Mouse (Mus musculus): ENCODE measurements around the gene Minar1.

Gene Minar1

DNA sequence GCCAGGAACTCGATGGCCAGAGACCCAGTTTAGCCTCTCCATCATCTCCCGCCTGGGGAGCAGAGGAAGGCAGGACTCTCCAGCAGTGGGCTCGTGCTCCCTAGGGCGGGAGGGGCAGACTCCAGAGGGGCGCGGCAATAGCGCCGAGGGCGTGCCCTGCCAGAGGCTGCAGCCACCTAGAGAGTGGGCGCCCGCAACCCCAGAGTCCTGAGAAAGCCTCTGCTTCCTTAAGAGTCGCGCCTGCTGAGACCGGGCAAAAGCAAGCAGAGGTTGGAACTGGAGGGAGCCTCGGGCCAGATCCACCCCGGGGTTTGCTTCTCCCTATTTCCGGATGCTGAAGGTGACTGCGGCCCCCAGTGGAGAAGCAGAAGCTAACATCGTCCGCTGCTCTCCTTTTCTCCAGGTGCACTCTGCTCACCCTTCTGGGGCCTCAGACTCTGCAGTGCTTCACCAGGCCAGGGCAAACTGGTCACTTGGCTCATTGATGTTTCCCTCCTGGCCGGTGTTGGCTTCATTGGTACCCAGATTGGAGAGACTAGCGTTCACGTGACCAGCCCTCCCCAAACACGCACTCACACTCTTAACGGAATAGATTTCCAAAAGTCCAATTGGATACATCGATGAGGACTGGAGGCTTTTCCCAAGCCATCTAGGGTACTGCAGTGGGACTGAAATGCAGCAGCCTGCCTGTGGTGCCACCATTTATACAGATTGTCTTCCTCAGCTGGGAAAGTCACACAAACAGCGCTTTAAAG, at the start of gene Minar1:
Minar1 (minus strand) TSS at position 120 of the 755 bp plus-strand sequence.
- in situ Hi-C loops (cut with MboI; ENCODE audit: unreplicated experiment in 2 of 2) = no loop called here

DNA sequence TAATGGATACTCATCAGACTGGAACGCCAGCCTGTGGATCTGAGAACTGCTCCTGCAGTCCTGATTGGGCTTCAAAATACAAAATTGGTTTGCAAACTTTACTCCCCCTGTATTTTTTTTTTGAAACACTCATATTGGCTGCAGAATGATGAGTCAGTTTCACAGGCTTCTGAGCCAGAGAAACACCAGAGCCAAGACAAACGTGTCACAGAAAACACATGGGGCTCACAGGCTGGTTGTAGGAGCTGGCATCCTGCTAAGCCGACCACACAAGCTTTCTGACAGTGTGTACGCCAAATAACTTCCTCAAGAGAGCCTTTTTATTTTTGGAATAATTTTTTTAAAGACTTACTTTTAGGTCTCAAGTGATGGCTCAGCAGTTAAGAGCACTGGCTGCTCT, 47.0 kb upstream of the Minar1 start:
- in situ Hi-C loops (cut with MboI; ENCODE audit: unreplicated experiment in 2 of 2) = loop anchor here (10.0 kb wide), 3 partner anchors 465 to 1435 kb away; no protein-coding TSS in a partner anchor

DNA sequence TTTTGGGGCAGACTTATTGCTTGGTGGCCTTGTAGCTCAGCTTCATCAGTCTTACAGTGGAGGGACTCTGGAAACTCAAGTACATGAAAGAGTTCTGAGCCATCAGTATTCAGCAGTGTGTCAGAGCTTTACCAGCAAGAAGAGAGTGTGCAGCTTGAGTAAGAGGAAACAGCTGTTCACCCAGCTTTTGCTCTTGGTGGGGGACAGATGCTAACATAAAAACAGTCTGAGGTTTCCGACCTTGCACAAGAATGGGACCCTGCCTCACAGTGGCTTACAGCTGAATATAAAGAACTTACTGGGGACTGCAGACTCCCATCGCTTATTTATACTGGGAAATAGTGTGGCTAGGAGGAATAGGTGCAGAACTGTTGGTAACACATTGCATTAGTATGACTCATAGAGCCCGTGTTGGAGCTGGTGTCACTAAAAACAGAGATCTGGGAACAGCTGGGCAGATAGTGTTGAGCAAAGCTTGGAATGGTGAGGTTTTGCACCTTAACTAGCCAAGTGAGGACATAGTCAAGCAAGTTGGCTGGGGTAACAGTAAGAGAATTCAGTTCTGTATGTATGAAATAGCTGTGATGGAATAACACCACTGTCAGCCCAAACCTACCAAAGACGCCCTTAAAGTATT, 44.5 kb upstream of the Minar1 start:
- in situ Hi-C loops (cut with MboI; ENCODE audit: unreplicated experiment in 2 of 2) = no loop called here

DNA sequence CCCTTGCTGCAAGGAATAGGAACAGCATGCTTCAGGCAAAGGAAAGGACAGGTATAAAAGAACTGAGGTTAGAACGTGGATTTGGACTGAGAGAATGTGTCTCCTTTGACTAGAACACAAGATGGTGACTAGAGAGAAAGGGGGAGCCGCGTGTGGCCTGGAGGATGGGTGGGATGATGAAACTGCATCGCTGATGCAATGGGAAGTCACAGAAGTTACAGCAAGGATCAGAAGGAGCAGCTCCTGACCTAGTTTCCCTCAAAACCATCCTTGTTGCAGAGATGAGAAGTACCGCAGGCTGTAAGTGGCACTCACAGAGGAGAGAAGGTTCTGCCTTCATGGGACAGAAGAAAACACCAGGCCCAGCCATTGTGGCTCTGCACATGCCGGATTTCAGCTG, 28.0 kb upstream of the Minar1 start:
- in situ Hi-C loops (cut with MboI; ENCODE audit: unreplicated experiment in 2 of 2) = no loop called here

DNA sequence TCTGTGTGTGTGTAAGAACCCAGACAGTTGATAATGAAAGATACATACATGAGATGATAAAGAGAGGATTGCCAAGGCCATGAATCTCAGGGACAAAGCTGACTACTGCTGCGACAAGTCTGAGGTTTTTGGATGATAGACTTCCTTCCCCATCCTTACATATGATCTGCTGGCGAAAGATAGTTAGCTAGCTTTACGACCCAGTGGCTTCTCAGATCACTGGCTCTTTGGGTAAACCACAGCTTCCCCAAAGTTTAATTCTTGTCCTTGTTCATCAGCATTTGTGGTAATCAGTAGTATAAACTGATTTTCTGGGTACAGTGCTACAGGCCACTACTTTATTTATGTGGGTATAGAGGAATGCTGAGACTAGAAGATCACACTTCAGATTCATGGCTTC, 14.5 kb upstream of the Minar1 start:
- in situ Hi-C loops (cut with MboI; ENCODE audit: unreplicated experiment in 2 of 2) = no loop called here

DNA sequence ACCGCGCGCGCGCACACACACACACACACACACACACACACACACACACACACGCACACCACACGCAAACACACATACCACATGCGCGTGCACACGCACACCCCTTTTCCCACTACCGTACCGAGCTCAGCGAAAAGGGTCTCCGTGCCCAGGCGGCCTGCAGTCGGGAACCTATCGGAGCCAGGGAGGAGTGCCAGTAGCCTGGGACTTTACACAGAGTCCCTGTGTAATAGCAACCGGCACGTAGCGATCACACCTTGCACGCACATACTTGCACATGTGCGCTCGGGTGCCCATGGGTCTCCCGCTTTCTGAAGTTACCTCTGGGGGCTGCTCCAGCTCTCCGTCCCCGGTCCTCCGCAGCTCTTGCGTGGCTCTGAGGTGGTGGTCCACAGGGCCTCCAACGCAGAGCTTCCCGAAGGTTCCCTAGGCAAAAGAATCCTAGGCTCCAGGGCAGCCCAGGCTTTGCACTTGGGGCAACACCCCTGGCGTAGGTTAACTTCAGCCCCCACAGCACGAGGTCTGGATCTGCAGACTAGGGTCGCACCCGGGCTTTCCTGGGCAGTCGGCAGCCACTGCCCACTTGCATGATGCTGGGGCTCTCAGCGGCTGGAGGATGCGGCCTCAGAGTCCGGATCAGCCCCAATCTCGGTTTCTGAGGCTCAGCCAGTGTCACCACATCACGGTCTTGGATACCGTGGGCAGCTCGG, 474 bp downstream of the Minar1 start:
- in situ Hi-C loops (cut with MboI; ENCODE audit: unreplicated experiment in 2 of 2) = no loop called here

DNA sequence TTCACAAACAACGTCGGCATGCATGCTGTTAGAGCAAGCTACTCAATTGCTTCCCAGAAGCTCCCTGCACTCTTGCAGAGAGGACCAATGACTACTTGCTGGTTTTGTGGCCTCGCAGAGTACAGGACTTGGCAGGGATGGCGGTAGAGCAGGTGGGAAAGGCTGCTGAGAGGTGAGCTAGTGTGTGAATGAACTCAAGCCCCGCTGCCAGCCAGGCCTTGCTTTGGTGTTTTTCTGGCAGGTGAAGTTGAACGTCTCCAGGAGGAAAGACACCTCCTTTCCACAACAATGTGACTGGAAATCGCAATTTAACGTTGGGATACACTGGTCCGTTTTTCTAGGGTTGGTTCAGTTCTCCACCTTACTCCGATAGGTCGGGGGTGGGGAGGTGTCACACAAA, 1.2 kb downstream of the Minar1 start:
- in situ Hi-C loops (cut with MboI; ENCODE audit: unreplicated experiment in 2 of 2) = no loop called here

DNA sequence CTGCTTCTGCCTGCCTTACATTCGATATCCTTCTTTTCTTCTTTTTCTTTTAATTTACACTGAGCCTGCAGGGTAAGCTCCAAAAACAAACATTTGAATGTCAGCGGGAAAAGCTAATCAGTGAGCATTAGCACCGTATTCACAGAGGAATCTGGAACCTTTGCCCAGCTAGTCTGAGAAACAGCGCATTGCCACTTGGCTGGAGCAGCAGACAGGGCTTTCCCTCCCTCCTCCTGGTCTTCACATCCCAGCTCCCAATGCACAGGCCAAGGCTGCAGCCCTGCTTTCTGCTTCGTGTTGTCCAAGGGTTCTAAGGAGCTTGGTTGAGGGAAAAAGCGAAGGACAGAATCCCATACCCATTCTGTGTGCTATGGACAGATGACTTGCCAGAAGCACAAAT, 2.6 kb downstream of the Minar1 start:
- in situ Hi-C loops (cut with MboI; ENCODE audit: unreplicated experiment in 2 of 2) = no loop called here

DNA sequence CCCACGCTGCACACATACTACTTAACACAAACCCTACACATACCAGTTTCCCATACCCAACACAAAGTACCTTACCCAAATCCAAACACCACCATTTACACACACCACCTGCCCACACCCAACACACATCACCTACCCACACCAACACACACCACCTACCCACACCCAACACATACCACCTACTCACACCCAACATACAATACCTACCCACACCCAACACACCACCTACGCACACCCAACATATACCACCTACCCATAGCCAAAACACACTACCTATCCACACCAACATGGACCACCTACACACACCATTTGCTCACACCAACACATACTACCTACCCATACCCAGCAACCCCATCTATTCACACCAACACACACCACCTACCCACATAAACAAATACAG, 6.0 kb downstream of the Minar1 start:
- in situ Hi-C loops (cut with MboI; ENCODE audit: unreplicated experiment in 2 of 2) = no loop called here

DNA sequence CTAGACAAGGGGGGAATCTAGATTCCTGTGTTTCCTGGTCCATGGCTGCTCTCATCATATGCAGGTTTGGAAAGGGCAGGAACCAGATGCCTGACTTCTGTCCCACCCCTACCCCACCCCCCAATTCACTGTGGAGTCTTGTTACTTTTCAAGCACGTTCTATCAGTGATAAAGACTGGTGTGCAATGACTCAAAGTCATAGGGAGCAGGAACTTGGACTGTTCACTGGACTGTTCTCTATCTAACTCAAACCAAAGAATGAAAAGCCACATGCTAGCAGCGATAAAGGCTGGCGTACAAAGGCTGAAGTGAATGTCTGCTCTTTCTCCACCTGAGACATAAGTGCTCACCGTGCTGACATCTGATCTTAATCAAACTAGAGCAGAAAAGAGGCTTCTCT, 12.3 kb downstream of the Minar1 start:
- in situ Hi-C loops (cut with MboI; ENCODE audit: unreplicated experiment in 2 of 2) = no loop called here

DNA sequence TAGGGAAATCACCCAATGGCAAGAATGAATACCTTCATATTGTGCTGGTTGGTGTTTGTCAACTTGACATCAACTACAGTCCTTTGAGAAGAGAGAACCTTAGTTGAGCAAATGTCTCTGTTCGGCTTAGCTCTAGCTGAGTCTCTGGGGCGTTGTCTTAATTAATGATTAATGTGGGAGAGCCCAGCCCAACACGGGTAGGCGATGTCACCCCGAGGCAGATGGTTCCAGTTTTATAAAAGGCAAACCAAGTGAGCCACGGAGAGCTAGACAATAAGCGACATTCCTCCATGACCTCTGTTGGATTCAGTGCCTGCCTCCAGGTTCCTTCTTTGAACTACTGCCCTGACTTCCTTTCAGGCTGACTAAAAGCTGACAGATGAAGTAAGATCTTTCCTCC, 15.6 kb downstream of the Minar1 start:
- in situ Hi-C loops (cut with MboI; ENCODE audit: unreplicated experiment in 2 of 2) = no loop called here

DNA sequence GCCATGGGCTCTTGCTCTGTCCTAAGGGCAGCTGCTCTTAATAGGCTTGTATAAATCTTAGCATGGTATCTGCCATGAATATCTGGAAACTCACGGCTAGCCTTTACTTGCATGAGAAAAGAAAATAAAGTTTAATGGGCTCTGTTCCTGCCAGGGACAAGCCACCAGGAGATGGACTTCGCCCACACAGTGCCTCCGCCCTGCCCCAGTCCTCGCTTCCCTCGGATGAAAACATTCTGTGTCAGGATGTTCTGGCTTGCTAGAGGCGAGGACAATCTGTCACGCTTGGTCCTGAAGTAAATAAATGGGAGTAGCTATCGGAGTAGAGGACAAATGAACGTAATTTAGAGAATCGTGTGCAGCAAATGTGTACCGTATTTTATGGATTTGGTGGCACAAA, 16.7 kb downstream of the Minar1 start:
- in situ Hi-C loops (cut with MboI; ENCODE audit: unreplicated experiment in 2 of 2) = no loop called here

DNA sequence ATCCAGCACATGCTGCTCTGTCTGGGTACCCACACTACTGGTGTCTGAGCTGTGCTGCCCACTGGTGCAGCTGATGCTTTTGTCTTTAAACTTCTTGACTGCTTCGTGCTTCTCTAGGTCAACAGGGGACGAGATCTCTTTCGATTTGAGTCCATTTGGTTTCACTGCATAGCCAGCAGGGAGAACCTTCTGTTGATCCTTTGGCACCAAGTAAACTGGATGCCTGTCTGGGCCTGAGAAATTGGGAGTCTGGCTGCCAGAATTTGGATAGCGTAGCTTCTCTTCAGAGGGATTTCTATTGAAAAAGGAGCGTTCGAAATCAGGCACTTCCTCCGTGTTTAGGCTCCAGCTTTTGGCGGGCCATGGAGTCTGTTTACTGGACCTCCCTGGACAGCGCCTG, 21.0 kb downstream of the Minar1 start:
- in situ Hi-C loops (cut with MboI; ENCODE audit: unreplicated experiment in 2 of 2) = no loop called here

DNA sequence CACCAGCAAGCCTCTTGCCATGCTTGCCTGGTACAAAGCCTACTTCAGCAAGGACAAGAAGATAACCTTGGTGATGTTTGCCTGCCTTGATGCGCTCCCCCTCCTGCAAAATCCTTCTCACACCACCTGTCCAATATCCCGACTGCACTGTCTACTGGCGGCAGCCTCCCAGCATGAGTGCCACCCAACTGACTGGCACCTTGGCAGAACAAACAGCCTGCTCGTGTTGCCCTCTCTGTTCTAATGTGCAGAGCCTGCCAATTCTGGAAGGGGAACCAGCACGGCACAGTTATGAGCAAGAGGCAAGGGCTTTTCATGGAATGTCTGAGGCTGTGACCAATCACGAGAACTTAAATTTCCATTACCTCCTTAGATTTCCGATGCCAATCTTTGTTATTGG, 22.2 kb downstream of the Minar1 start:
- in situ Hi-C loops (cut with MboI; ENCODE audit: unreplicated experiment in 2 of 2) = no loop called here

DNA sequence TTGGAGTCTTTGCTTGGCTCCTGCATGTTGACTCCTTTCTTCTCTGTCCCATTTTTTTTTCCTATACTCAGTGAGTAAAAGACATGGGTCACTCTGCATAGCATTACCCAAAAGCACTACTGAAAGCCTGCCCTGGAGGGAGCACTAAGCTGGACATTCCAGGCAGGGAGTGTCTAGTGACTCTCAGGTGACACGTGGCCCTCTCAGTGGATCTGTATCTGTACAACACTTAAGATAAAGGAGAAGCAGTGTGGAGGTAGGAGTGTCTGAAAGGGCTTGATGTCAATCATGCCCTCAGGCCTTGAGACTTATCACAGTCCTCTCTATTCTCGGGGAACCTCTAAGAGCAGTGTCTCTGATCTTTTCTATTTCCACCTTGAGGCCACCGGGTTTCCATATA, 25.9 kb downstream of the Minar1 start:
- in situ Hi-C loops (cut with MboI; ENCODE audit: unreplicated experiment in 2 of 2) = no loop called here

DNA sequence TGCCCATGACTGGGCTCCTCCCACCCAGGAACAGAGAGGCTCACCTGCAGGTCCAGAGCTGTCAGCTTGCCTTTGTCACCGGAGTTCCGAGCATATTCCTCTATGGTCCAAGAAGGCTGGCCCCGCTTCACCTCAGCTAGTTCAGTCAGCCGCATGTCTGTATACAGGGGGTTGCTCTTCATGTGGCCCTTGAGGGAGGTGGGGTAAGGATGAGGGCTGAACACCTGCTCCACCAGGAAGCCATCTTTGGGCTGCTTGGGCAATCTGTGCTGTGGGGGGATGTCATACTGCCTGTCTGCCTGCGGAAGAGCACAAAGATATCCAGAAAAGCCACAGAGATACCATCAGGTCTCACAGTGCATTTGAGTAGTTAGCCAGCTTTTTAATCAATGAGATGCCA, 26.5 kb downstream of the Minar1 start:
- in situ Hi-C loops (cut with MboI; ENCODE audit: unreplicated experiment in 2 of 2) = no loop called here

DNA sequence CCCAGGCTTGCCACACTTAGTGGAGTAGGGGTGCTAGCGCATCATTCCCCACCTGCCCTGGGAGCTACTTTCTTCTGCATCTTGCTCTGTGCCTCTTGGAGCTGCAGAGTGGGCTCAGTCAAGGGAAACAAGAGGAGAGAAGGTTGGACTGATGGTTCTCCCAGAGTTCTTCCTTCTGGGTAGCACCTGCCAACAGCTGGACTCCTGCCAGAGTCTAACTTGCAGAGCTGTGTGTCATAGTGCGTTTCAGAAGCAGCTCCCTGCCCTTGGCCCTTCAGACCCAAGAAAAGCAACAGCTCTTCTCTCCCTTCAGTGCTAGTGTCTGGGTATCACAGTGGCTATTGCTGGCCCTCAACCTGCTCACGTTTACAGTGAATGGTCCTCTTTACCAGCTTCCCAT, 30.5 kb downstream of the Minar1 start:
- in situ Hi-C loops (cut with MboI; ENCODE audit: unreplicated experiment in 2 of 2) = no loop called here

DNA sequence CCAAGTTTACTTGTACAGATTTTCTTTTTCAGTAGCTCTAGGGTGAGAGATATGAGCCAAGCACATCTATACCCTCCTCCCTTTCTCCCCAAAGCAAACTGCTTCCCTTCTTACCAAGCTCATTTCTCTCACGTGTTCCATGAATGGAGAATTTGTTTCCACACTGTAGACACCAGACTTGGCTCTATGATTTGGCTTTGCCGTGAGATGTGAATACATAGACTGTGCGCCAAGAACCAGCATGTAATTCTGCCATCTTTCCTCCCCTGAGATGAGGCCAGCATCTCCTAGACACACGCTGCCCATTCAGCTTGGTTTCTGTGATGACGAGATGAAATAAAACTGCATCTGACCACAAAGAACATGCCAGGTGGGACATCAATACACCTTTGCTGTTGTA, 44.5 kb downstream of the Minar1 start:
- in situ Hi-C loops (cut with MboI; ENCODE audit: unreplicated experiment in 2 of 2) = no loop called here

DNA sequence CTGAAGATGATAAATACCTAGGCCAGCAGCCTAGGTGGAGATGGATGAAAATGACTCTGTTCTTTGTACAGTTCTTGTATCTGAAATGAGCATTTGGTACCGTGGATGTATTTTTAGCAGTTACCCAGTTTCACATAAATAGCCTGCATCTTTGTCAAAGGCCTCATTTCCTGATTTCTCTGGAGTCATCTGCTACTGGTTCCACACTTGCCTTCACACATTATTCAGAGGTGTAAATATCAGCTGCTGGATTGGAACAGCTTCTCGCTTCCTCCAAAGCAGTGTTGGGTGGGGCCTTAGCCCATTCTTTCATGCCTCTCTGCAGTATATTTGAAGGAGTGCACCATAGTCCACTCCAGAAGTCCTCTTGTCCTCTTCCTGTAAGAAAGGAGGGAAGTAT, 70.3 kb downstream of the Minar1 start:
- in situ Hi-C loops (cut with MboI; ENCODE audit: unreplicated experiment in 2 of 2) = no loop called here

All from v-Abl transformed pro-B cells (cell line).